Mouse (Mus musculus): ENCODE measurements at regions not wholly inside any gene's neighbourhood (a gene's known extent, or its start where the extent isn't known, plus 50 kb on each side); places are given as distances from the start of the nearest gene placed in this dataset.

- no peak for DNase-seq (ENCODE audit: low spot score in 2 of 2)
These were observed 2004.1 kb upstream of the Gm8797 start for GRCm38 (mm10) chr3:3746542-3746941.

- peak in 1 of 2 experiments; percentile 38 for DNase-seq (ENCODE audit: low spot score in 2 of 2)
These were observed 1998.9 kb upstream of the Gm8797 start for GRCm38 (mm10) chr3:3751596-3752251.

- DNase-seq (ENCODE audit: low spot score in 2 of 2), result no peak
These were observed 1989.3 kb upstream of the Gm8797 start for GRCm38 (mm10) chr3:3761346-3761745.

DNA sequence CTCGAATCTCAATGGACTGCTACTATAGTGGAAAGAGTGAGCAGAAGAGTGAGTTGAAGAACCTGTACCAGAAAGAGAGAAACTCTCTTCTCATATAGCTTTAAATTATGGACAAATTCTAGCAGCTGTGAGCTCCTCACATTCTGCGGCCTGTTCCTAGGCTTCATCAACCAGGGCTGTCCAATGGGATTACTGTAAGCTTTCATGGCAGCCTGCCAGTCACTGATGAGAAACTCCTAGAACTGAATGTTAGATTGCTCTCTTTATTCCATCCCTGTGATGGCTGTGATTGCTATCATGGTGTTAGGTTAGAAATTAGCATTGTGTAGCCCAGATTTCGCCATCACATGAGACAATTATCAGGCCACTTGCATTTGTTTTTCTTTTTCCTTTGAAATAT is 1966.4 kb upstream of the Gm8797 start:
- peak in 1 of 2 experiments; percentile 1 for DNase-seq (ENCODE audit: low spot score in 2 of 2)

DNA sequence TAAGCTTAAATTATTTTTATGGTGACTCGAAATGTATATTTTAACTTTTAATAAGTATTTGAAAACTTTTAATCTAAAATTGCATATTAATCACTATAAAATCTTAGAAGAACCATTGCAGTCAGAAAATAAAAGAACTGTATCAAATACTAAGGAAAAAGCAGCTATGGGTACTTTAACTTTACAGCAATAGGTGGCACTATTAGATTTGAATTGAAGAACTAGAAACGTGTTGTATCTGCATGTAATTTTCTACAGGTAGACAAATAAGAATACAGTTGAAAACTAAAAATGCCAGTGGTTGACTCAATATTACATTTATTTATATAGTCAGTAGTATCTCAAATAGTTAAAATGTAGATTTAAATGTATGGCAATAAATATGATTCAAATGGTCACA is 1964.6 kb upstream of the Gm8797 start:
- no peak for DNase-seq (ENCODE audit: low spot score in 2 of 2)

DNA sequence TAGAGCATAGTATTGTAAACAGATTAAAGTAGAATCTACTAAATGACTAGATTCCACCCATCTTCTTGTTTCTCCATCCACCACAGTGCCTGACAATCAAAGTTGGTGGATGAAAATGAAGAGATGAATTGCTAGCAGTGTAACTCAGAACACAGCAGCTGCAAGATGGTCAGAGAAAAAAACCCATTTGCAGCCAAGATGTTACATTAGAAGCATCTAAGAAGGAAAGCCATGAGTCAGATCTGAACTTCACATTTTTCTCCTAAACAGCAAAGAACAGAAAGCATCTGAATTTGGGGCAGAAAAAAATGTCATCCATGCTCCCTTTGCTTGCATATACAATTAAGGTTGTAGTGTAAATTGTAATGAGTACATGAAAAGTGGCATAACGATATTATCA is 1942.8 kb upstream of the Gm8797 start:
- DNase-seq (ENCODE audit: low spot score in 2 of 2), result no peak

- DNase-seq (ENCODE audit: low spot score in 2 of 2), result no peak
These were observed 1921.6 kb upstream of the Gm8797 start for GRCm38 (mm10) chr3:3829020-3829419.

GRCm38 (mm10) chr3:3831411-3832286 is 1919.0 kb upstream of the Gm8797 start:
- no peak for DNase-seq (ENCODE audit: low spot score in 2 of 2)
